Mouse (Mus musculus): ENCODE measurements at regions not wholly inside any gene's neighbourhood (a gene's known extent, or its start where the extent isn't known, plus 50 kb on each side); places are given as distances from the start of the nearest gene placed in this dataset.

DNA sequence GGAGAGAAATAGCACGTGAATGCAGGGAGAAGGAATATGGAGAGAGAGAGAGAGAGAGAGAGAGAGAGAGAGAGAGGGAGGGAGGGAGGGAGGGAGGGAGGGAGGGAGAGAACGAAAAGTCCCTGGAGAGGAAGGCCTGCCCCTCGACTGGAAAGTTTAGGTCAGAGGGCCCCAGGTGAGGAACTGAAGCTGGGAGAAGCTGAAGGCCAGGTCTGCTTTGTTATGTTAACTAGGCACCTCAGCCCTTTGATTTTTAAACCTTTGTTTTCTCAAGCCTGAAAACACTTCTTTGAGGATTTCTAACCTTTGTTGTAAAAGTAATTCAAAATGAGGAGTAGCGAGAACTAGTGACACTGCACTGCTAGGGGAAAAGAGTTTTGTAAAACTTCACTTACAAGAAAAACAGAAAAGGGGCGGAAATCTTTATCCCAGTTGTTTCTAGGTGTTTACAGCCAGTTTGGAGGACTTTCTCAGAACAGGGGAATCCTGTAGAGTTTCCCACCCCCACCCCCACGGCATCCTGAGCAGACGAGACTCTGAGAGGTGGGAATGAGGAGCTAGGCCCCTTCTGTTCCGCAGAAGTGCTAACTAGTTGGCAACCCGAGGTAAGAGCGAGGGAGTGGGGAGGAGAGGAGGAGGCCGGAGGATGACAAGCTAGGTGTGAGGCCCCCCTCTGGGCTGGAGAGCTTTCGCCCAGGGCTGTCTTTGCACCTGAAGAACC lies 112.7 kb upstream of the Spred2 start:
- no peak for DNase-seq (ENCODE audit: low spot score in 2 of 2)

GRCm38 (mm10) chr11:19811992-19812690 lies 112.0 kb upstream of the Spred2 start:
- no peak for DNase-seq (ENCODE audit: low spot score in 2 of 2)

DNA sequence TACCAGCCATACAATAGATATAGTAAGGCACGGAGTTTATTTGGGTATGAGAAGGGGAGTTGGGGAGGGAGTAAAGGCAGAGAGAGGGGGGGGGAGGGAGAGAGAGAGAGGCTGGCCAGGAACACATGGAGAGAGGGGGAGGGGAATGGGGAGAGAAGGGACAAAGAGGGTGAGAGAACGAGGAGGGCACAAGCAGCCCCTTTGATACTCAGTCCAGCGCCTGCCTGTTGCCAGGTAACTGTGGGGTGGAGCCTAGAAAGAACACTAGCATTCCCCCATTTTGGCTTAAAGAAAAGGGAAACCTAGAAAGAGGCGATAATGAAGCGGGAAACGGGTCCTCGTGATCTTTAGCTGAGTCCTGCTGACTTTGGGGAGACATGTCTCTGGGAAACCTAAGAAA lies 110.6 kb upstream of the Spred2 start:
- DNase-seq (ENCODE audit: low spot score in 2 of 2) = no peak

DNA sequence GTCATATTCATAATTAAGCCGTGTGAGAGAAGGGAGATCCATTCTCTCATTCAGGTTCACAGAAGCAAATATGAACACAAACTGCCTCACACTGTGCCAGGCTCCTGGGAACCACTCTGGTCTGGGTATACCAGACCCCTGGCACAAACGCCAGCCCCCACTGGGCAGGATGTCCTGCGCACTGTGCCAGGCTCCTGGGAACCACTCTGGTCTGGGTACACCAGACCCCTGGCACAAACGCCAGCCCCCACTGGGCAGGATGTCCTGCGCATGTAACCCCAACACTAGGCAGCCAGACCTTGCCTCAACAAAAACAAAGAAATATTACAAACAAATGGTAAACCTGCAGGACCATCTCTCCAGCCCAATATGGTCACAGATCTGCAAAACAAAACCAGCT lies 101.2 kb upstream of the Spred2 start:
- DNase-seq (ENCODE audit: low spot score in 2 of 2) = no peak

DNA sequence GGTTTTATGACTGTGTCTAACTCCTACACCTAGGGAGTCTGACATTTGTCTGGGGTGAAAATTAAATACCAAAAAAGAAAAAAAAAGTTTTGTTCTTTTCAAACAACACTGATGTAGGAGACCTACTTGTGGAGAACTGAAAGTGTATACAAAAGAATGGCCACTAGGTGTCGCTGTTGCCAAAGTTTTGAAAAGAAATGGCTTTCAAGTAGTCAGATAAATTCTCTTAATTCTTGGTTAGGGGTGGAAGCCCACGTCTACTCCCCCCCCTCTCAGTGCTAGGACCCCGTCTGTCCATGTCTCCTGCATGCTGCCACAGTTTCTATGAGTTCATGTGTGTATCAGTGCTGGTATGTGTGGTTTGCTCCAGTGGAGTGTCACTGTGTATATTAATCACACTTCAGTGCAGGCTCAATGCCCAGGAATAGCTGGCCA lies 100.7 kb upstream of the Spred2 start:
- DNase-seq (ENCODE audit: low spot score in 2 of 2) = no peak

GRCm38 (mm10) chr11:19826481-19827185 lies 97.5 kb upstream of the Spred2 start:
- no peak for DNase-seq (ENCODE audit: low spot score in 2 of 2)

GRCm38 (mm10) chr11:19827996-19828395 lies 96.2 kb upstream of the Spred2 start:
- no peak for DNase-seq (ENCODE audit: low spot score in 2 of 2)

GRCm38 (mm10) chr11:19828959-19829401 lies 95.2 kb upstream of the Spred2 start:
- DNase-seq (ENCODE audit: low spot score in 2 of 2) = no peak

- no peak for DNase-seq (ENCODE audit: low spot score in 2 of 2)
Observed at GRCm38 (mm10) chr11:19829564-19830279, 94.5 kb upstream of the Spred2 start.

DNA sequence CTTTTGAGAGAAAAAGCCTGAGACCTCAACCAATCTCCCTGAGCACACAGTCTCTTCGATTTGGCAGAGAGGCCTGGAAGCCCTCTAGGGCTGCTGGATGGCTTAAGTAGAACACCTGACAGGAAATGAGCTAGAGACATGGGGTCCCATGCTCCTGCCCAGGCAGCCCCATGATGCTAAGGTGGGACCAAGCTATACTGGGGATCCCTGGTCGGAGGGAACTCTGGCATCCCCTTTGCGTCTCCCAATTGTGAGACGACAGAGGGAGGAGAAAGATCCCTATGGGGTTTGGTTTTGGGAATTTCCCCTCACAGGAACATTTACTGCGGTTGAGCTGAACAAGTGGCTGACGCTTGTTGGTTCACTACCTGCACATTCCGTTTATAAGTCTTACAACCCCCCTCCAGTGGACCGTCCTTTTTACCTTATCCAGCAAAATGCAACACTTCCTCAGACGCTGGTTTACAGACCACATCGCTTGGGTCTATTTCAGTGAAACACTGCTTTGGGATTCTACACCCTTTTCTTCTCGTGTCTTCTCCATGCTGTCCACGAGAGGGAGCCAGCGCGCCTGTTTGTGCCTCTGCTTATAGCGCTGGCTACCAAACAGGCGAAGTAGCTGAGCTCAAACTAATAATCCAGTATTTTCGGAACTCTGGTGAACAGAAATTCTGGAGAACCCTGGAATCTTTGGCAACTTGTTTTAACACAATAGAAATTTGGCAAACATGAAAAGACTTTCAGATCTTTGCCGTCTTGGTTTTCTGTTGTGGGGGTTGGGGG lies 93.7 kb upstream of the Spred2 start:
- peak; percentile 47 to 53 for DNase-seq (ENCODE audit: low spot score in 2 of 2)

DNA sequence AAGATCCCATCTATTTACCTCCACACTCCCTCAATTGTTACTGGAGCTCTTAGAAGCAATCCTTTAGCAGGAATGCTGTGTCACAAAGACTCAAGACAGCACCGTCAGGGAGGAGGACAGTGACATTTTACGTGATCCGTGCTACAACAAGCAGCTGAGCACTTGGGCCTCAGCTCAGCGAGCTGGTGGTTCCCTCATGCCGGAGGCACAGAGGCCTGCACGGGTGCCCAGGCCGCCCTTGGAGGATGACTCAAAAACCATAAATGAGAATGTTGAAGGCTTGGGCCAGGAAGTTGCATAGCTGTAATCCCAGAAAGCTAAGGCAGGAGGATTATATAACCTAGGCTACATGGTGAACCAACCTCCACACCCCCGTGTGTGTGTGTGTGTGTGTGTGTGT lies 89.6 kb upstream of the Spred2 start:
- no peak for DNase-seq (ENCODE audit: low spot score in 2 of 2)

DNA sequence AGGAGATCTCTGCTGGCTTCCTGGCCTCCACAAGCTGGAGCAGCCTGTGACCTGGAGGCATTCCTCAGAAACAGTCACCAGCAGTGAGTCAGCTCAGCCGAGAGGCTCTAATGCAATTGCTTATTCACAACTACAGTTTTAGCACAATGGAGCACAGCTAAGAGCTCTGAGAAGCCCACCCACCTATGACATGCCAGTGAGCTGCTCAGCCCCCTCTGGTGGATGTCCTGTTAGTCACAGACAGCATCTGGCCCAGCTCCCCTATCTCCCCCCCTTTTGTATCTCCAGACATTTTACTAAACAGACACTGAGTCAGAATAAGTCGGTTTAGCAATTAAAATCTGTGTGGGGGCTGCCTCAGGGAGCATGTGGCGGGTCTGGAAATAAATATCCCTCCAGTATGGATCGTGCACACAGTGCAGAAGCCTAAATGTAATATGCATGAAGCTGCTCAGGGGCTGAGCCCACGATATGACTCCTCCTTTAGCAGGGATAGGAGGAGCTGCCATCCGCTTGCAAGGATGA lies 88.9 kb upstream of the Spred2 start:
- DNase-seq (ENCODE audit: low spot score in 2 of 2) = no peak

- no peak for DNase-seq (ENCODE audit: low spot score in 2 of 2)
Observed at GRCm38 (mm10) chr11:19838932-19839331, 85.2 kb upstream of the Spred2 start.

DNA sequence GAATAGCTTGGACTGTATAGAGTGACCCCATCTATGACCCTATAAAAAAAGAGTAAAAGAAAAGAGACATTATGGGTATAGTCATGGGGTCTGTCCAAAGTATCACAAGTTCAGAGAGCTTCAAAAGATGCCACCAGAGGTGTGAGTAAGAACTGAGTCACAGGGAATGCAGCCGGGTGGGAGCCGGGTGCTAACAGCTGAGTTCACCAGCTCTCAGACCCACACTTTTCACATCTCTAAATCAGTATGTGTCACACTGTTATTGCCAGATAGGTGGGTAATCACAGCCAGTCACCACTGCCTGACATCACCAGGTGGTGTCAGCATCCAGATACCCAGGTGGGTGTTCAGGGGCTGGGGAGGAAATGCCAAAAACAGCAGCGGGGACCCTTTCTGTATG lies 81.1 kb upstream of the Spred2 start:
- no peak for DNase-seq (ENCODE audit: low spot score in 2 of 2)

DNA sequence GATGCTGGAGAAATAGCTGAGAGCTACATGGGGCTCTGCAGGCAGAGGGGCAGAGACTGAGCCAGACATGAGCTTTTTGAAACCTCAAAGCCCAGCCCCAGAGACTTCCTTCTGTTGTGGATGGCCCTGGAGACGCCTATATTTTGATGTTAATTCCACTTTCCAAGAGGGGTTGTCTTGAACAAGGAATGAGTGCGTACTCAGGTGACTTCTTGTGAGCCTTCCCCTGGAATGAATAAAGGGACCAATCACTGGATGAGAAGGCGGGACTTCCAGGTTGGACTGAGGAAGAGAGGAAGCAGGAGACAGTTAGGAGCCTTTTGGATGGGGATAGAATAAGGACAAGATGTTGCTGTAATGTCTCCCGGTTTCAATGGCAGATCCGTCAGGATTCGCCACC lies 76.3 kb upstream of the Spred2 start:
- no peak for DNase-seq (ENCODE audit: low spot score in 2 of 2)

- DNase-seq (ENCODE audit: low spot score in 2 of 2) = no peak
Observed at GRCm38 (mm10) chr11:19848412-19848811, 75.8 kb upstream of the Spred2 start.

DNA sequence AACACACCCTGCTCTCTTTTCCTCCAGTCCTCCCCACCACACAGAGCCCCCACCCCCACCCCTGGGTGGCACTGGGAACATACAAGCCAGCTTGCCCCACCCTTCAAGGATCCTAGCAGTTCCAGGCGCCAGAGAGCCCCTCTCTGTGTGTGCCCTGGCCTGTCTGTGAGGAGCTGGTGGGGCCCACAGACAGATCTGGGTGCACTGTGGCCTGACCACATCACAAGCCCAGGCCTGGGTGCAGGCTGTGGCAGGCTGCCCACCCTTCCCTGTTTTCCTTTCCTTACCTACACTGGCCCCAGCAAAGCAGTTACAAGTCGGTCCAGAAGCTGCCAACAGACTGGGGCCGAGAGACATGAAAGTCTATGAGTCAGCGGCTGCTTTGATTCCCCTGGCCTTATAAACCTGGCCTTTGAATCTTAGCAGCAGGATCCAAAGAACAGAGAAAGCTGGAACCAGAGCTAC lies 74.8 kb upstream of the Spred2 start:
- no peak for DNase-seq (ENCODE audit: low spot score in 2 of 2)

GRCm38 (mm10) chr11:19849844-19850420 lies 74.2 kb upstream of the Spred2 start:
- no peak for DNase-seq (ENCODE audit: low spot score in 2 of 2)

GRCm38 (mm10) chr11:19851022-19851615 lies 73.1 kb upstream of the Spred2 start:
- DNase-seq (ENCODE audit: low spot score in 2 of 2) = no peak

GRCm38 (mm10) chr11:19861596-19861995 lies 62.6 kb upstream of the Spred2 start:
- no peak for DNase-seq (ENCODE audit: low spot score in 2 of 2)

Data from adrenal gland, postnatal 4 days (tissue).